Mouse (Mus musculus): ENCODE data around the gene Emb. TPM values are rescaled to one million over a fixed set of nuclear protein-coding genes. Genes with fewer than 3 reads are reported as not detected.
"Not testable (repeated sequence)": the region's sequence is repeated elsewhere in the genome, so short reads cannot be mapped to it uniquely, and the experiment has no call there.

The Emb gene
- total RNA-seq (2021) = 10 to 100 TPM; 32.4 to 37.5 TPM
- long read RNA-seq, experiment 1, transcript Emb-201 (9 exons, 2,923 nt) = major isoform, 40 of 49 reads
- long read RNA-seq, experiment 1, transcript Emb-202 (1 exons, 2,136 nt) = minor isoform, 6 of 49 reads
- long read RNA-seq, experiment 1, partial matches to known transcripts = 2 of 49 reads
- long read RNA-seq, experiment 1, other reads (novel, unspliced or antisense) = 1 of 49 reads
- long read RNA-seq, experiment 2, transcript Emb-201 (9 exons, 2,923 nt) = major isoform, 30 of 49 reads
- long read RNA-seq, experiment 2, transcript Emb-202 (1 exons, 2,136 nt) = minor isoform, 8 of 49 reads
- long read RNA-seq, experiment 2, partial matches to known transcripts = 7 of 49 reads
- long read RNA-seq, experiment 2, other reads (novel, unspliced or antisense) = 4 of 49 reads

DNA sequence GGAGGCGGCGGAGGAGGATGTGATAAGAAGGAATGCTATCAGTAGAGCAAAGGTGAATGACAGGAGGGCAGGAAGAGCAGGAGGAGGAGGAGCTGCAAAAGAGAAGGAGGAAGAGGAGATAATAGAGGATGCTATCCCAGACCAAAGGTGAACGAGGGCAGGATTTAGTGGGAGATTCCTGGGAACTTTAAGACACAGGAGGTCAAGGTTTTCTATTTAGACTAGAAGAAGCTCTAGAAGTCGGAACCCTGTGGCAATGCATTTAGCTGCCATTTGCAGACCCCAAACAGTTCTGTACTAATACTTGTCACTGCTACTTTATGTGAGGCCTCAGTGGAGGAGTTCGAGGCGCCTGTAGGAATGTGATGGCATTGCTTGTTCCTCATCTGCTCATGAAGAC is at the start of gene Emb:
TSS of gene Emb (plus strand) at position 301 of the 400 bp plus-strand sequence.
- DNase-seq (ENCODE audit: low spot score in 2 of 2) = no peak

DNA sequence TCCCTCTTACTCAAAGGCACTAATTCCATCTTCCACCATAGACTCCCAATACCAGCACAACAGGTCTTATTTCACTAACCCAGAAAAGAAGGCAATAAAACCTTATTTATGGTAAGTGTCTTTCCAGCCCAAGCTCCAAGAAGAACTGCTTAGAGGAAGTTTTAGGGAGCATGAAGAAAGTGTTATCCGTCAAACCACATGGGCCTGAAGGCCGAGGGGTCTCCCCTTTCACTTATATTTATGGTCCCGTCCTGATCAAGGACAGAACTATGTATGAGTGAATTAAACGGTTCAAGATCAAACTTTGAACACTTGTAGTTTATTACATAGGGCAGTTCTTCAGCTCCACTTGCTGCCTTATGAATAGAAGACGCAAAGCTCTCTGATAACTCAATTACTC is 44.4 kb upstream of the Emb start:
- no peak for DNase-seq (ENCODE audit: low spot score in 2 of 2)

- no peak for DNase-seq (ENCODE audit: low spot score in 2 of 2)
These were observed 43.3 kb upstream of the Emb start for GRCm38 (mm10) chr13:117165071-117165470.

DNA sequence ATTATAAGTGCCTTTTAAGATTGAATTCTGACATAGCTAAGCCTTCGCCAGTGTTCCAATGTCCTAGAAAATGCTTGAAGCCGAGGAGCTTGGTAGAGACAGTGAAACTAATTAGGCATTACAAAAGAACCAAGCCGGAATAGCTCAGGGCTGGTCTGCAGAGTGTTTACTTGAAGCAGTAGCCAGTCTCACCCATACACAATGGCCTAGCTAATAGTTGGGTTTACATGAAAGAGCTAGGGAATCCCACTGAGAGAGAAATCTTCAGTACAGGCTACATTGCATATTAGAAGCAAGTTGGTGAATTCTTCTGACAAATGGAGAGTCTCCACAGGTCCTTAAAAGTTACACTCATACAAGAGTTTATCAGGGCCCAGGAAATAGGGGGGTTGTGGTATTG is 27.4 kb upstream of the Emb start:
- DNase-seq (ENCODE audit: low spot score in 2 of 2) = not testable (repeated sequence)

GRCm38 (mm10) chr13:117183288-117183687 is 25.0 kb upstream of the Emb start:
- no peak for DNase-seq (ENCODE audit: low spot score in 2 of 2)

DNA sequence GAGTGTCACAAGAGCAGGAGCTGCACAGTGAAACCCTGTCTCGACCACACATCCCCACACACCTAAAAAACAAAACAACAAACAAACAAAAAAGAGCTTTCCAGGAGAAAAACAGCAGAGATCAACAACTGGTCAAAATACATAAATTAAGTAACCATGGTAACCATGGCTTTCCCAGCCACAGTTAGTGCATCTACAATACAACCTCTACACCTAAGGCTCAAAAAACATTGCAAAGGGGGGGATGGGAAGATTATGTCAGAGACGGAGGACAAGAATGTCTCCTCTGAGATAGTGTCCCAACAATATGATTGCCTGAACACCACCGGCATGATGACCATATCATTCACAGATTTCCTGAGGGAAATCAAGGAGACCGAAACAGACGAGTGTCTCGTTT is 23.0 kb upstream of the Emb start:
- DNase-seq (ENCODE audit: low spot score in 2 of 2) = no peak

DNA sequence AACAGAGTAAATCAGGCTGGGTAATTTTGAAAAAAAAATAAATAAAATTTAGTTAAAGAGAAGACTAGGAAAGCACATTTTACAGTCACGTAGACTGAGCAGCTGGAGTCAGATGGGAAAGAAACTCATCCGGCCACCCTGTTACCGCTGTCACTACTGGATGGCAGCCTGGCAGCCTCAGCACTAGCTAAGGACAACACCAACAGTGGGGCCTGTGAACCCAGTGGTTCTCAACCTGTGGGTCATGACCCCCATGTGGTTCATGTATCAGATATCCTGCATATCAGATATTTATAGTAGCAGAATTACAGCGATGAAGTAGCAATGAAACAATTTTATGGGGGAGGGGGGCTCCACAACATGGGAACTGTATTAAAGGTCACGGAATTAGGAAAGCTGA is 16.2 kb upstream of the Emb start:
- no peak for DNase-seq (ENCODE audit: low spot score in 2 of 2)

DNA sequence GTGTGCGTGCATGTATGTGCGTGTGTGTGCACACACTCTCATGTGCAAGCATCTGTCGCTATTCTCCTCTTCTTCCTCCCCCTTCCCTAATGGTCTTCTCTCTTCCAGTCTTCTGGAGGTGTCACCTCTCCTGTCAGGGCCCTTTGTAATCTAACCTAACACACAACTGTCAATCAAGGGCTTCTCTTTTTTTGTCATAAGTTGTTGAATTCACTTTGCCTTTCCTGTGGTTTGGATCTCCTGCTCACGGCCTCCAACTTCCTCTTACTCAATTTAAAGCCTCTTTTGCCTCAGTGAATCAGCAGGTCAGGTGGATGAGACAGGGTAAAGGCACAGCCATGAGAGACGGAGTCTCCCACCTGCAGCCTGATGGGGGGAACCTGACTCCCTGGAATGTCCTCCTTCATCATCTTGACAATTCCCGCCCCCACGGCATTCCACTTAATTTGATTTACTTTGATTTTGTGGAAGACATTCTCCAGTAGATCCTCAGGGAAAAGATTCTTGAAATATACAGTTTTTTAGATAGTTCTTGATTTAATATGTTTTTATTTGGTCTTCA is 14.8 kb upstream of the Emb start:
- DNase-seq (ENCODE audit: low spot score in 2 of 2) = no peak

- no peak for DNase-seq (ENCODE audit: low spot score in 2 of 2)
These were observed 12.5 kb upstream of the Emb start for GRCm38 (mm10) chr13:117195569-117196495.

DNA sequence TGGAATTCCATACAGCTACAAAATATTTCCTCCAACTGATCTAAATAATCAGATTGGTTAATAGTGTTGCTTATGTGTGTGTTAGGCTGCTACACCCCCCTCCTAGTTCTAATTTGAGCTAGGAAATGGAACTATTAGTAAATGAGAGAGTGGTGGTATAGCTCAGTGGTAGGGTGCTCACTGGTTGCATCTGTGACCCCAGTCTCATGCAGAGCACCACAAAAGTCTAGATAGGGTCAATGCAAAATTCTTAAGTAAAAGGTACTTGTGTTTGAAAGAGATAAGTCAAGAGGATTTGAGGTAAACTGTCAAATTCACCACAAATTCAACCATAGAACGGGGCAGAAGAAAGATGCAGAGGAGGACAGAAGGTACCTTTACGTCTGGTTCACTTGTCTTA is 10.7 kb upstream of the Emb start:
- no peak for DNase-seq (ENCODE audit: low spot score in 2 of 2)

- peak; percentile 63 to 71 for DNase-seq (ENCODE audit: low spot score in 2 of 2)
These were observed 9.8 kb upstream of the Emb start for GRCm38 (mm10) chr13:117198402-117199083.

GRCm38 (mm10) chr13:117202755-117203471 is 5.4 kb upstream of the Emb start:
- DNase-seq (ENCODE audit: low spot score in 2 of 2) = peak in 1 of 2 experiments; percentile 25

DNA sequence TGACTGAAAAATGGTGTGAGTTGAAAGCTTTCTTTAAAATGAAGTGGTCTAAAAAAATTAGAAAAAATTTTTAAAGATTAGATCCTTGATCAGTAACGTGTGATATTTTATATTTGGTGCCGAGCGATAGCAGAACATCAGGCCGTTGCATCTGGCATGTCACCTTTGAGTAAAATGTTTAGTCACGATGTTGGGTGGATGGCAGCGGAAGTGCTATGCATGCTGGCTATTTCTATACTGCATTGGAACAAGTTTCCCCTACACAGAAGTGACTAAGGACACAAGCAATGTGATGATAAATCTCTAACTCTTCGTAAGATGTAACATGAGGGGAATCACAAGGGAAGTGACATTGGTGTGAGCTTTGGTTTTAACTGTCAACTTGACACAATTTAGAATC is 3.7 kb upstream of the Emb start:
- peak in 1 of 2 experiments; percentile 20 for DNase-seq (ENCODE audit: low spot score in 2 of 2)

DNA sequence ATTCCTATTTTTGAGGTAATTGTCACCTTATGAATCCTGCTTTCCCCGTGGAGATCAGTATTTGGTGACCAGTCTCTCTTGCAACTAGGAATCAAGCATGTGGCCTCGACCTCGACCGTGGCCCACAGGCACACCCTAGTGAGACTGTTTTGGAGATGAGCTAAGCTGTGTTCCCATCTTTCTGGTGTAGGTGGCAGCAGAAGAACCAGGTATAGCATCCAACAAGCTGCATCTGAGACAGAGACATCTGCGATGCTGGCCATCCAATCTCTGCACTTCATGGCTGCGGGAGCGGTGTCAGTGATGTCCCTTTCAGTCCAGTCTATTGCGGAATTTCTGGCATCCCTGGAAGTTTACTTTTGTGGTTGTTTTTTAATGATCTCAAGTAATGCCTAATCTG is 2.3 kb upstream of the Emb start:
- DNase-seq (ENCODE audit: low spot score in 2 of 2) = no peak

- no peak for DNase-seq (ENCODE audit: low spot score in 2 of 2)
These were observed 3.1 kb downstream of the Emb start for GRCm38 (mm10) chr13:117211386-117211875.

DNA sequence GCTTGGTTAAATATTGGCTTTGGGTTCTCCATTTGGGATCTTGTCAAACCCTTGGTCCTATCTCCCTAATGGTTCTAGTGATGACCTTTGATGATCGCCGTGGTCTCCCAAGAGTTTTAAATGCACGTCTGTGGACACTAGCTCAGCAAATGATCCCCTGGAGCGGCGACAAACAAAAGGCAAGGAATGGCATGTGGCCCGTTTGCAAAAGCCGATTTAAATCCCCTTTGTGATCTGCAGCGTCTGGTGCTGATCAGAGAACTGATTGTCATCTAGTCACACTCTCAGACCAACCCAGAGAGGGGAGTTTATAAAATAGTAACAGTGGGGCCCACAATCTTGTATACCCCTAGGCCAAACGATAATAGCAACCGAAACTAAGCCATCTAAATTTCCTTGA is 7.1 kb downstream of the Emb start:
- no peak for DNase-seq (ENCODE audit: low spot score in 2 of 2)

DNA sequence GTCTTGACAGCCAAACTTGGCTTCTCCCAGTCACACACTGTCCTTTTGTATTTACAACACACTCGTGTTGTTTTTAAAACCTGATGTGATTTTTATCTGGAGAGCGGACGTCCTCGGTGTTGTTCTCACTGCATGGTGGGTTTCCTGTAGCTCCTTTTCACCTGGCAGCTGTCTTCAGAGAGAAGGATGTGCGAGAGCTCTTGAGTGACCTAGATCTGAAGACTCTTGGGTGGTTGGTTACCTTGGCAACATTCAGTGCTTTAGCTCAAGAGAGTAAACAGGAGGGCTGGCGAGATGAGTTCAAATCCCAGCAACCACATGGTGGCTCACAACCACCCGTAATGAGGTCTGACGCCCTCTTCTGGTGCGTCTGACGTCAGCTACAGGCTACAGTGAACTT is 7.8 kb downstream of the Emb start:
- DNase-seq (ENCODE audit: low spot score in 2 of 2) = no peak

GRCm38 (mm10) chr13:117216752-117217363 is 8.5 kb downstream of the Emb start:
- DNase-seq (ENCODE audit: low spot score in 2 of 2) = no peak

DNA sequence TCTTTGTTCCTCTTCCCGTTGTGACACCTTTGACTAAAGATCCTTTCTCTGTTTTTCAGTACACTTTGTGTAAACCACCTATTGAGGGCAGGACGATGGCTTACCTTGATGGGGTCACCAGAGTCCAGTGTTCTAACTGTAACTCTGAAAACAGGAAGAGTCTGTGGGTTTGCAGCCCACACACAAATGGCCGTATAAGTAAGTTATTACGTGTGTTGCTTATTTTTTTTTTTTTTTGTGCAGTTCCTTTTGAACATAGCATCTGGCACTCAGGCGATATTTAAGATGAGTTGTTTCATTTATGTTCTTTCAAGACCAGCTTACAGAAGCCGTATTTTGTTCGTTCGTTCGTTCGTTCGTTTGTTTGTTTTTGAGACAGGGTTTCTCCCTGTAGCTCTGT is 9.3 kb downstream of the Emb start:
- no peak for DNase-seq (ENCODE audit: low spot score in 2 of 2)

GRCm38 (mm10) chr13:117218092-117218491 is 9.8 kb downstream of the Emb start:
- DNase-seq (ENCODE audit: low spot score in 2 of 2) = no peak
